Mouse (Mus musculus) embryonic stem cell, embryonic (primary cell): Measurements from ENCODE around the gene Ccdc124.

Source experiments
- CTCF ChIA-PET, 4 experiments: fragments of 300-600 bp in 2 of 4; fragments of 350-600 bp in 2 of 4; sonication (Branson Sonifier 250); formaldehyde crosslinking; loops; one replicate each; lab custom pipeline; 2022; ENCODE audit warnings: inconsistent platforms in 2 of 4; lab: Charles Lee
- POLR2A ChIA-PET, 4 experiments: fragments of 300-600 bp in 2 of 4; fragments of 350-600 bp in 2 of 4; sonication (Branson Sonifier 250); formaldehyde crosslinking; loops; one replicate each; lab custom pipeline; 2022; ENCODE audit warnings: antibody characterized with exemption in 4 of 4, inconsistent platforms in 1 of 4; lab: Charles Lee

The Ccdc124 gene

GRCm38 (mm10) chr8:70899226-70899625, 25.5 kb upstream of the Ccdc124 start:
- ChIA-PET POLR2A (interaction anchor here in 2 of 4 experiments (0.8 to 10.9 kb wide), 4 partner anchors 15 to 372 kb away, joined by 3 to 532 read pairs (median 150); partner anchors contain the start of gene Ccdc124 (in 1 of the 2)), CTCF (interaction anchor here in 2 of 4 experiments (0.6 to 1.4 kb wide), 2 partner anchors 12 to 18 kb away, joined by 3 read pairs; no protein-coding TSS in a partner anchor)

DNA sequence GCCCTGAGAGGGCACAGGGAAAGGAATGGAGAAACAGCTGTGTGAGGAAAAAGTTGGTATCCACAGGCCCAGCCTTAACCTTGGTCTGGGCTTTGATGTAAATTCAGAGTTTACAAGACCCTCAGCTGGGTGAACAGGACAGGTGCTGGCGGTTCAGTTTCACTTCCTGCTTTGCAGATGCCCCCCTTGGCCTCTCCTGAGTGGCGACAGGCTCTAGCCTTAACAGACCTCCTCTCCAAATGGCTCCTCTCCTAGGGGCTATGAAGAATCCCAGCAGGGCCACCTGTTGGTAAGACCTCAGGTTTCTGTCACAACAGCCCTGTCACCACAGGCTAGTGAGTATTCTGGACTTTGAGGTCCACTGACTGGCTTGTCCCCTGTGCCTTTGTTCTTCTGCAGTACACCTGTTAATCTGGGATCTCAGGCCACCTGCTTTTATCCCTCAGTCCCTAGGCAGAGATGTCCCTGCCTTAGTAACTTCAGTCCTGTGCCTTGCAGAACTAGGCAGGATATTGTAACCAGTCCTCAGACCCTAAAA, 25.0 kb upstream of the Ccdc124 start:
- POLR2A ChIA-PET = interaction anchor here in 2 of 4 experiments (0.8 to 10.9 kb wide), 15 partner anchors 6 to 469 kb away, joined by 3 to 532 read pairs (median 32); partner anchors contain the start of genes Arrdc2 (in 1 of the 2), Ccdc124 (in 1 of the 2), Jund (in 1 of the 2) and Kcnn1 (in 1 of the 2)
- CTCF ChIA-PET = interaction anchor here in 3 of 4 experiments (0.8 to 2.8 kb wide), 6 partner anchors 13 to 373 kb away, joined by 3 to 20 read pairs (median 3); partner anchors contain the start of genes Arrdc2 (in 1 of the 3) and Myo9b (in 1 of the 3)

DNA sequence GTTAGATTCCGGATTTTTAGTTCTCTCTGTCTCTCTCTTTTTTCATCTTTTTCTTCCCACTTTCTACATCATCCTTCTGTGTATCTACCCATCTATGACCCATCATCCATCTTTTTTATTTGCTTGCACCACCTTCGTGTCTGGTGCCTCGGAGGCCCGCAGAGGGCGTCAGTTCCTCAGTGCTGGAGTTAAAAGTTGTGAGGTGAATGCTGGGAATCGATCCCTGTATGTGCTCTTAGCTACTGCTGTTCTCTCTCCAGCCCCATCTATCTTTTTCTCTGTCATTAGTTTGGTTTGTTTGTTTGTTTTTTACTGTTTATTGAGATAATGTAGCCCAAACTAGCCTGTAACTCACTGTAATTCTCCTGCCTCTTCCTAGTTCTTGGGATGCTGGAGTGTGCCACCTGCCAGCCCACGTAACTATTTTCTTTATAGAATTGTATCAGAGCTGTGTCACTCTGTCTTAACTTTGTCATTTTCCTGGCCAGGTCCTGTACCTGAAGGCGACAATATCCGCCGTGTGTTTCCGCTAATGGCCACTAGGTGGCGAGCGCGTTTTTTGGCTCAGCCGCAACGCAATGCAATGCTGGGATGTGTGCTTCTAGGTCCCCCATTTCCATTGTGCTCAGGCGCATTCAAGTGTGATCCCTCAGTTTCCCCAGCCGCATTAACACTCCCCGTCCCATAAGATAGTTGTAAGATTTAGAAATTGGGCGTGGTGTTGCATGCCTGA, 24.1 kb upstream of the Ccdc124 start:
- ChIA-PET CTCF (interaction anchor here (0.6 to 2.8 kb wide), 48 partner anchors 8 to 624 kb away, joined by 3 to 20 read pairs (median 4); partner anchors contain the start of genes Map1s (in 2 of the 4), Arrdc2 (in 1 of the 4) and Myo9b (in 1 of the 4)), POLR2A (interaction anchor here (0.6 to 10.9 kb wide), 174 partner anchors 7 to 780 kb away, joined by 3 to 532 read pairs (median 5); partner anchors contain the start of genes Map1s (in 4 of the 4), Arrdc2 (in 3 of the 4), Ccdc124 (in 3 of the 4) and Haus8 (in 3 of the 4))

DNA sequence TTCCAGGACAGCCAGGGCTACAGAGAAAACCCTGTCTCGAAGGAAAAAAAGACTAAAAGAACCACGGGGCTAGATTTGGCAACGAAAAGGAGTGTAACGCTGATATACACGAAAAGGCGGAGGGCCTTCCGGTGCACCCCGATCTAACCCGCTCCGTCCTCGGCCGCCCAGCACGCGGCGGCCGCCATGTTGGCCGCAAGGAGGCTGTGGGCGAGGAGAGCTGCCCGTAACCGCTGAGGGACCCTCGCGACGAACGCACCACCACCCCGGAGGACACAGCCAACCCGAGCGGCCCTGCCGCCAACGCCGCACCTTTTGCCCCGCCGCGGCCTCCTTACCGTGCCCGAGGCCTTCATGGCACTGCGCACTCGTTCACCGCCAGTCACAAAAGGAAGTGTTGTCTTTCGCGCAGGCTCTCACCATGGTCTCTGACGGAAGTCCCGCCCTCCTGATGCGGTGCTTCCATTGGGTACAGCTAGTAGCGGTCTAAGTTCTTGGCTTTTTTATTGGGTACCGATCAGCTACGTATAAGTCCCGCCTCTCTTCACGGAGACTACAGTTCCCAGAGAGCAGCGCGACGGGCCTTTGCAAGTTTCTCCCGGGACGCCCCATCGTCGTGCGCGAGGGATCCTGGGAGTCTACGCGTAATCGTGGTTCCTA, 23.4 kb upstream of the Ccdc124 start, which contains the start of gene Rpl18a:
Gene Rpl18a, minus strand, starts transcription at position 392 of the 660 bp plus-strand sequence.
- ChIA-PET CTCF (interaction anchor here (0.5 to 2.8 kb wide), 54 partner anchors 9 to 835 kb away, joined by 3 to 20 read pairs (median 4); partner anchors contain the start of genes Map1s (in 2 of the 4), Arrdc2 (in 1 of the 4), Mrpl34 (in 1 of the 4) and Ocel1 (in 1 of the 4)), POLR2A (interaction anchor here (0.5 to 10.9 kb wide), 192 partner anchors 8 to 1421 kb away, joined by 3 to 532 read pairs (median 5); partner anchors contain the start of genes Map1s (in 4 of the 4), Arrdc2 (in 3 of the 4), Babam1 (in 3 of the 4) and Ccdc124 (in 3 of the 4))

- CTCF ChIA-PET = interaction anchor here in 2 of 4 experiments (0.7 to 2.8 kb wide), 12 partner anchors 8 to 623 kb away, joined by 3 to 20 read pairs (median 4); partner anchors contain the start of genes Arrdc2 (in 1 of the 2), Mrpl34 (in 1 of the 2) and Ocel1 (in 1 of the 2)
- POLR2A ChIA-PET = interaction anchor here (0.5 to 10.9 kb wide), 132 partner anchors 8 to 1422 kb away, joined by 3 to 532 read pairs (median 6); partner anchors contain the start of genes Arrdc2 (in 3 of the 4), Jund (in 3 of the 4), Map1s (in 3 of the 4) and Myo9b (in 3 of the 4)
Observed at GRCm38 (mm10) chr8:70896316-70897020, 22.7 kb upstream of the Ccdc124 start.

- POLR2A ChIA-PET = interaction anchor here (0.7 to 10.9 kb wide), 72 partner anchors 8 to 707 kb away, joined by 3 to 532 read pairs (median 8); partner anchors contain the start of genes Arrdc2 (in 3 of the 4), Jund (in 3 of the 4), Map1s (in 3 of the 4) and Ccdc124 (in 2 of the 4)
- CTCF ChIA-PET = interaction anchor here in 1 of 4 experiments (1.2 kb wide), 1 partner anchor 16 kb away, joined by 3 read pairs; no protein-coding TSS in a partner anchor
Observed at GRCm38 (mm10) chr8:70895571-70896259, 22.0 kb upstream of the Ccdc124 start.

DNA sequence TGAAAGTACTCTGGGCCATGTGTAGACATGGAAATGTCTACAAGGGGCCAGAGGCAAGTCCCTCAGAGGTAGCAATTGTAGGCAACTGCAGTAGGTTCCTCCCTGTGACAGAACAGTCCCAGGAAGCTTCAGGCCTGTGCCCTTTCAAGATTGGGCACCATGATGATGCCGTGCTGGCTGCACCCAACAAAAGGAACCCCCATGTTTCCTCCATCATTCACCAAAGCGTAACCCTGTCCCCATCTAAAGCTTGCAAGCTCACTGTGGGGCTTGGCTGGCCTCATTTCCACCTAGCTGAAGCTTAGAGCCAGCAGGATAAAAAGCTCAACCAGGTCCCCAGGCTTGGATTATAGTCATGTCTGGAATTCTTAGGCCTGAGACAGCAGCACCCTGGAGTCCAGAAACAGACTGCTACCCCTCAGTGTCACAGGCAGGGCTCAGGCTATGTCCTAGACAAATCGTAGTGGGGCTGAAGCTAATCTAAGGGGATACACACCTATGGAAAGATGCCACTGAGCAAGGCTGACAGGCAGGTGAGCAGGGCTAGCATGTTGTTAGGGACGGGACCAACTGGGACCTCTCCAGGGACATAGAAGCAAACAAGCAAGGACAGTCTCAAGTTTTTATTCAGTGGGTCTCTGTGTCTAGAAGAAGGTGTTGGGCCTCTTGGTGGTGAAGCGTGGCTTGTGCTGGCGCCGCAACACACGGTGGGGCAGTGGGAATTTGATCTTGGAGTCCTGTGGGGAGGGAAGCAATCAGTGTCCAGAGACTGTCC, 21.2 kb upstream of the Ccdc124 start:
- CTCF ChIA-PET = interaction anchor here in 3 of 4 experiments (0.6 to 2.7 kb wide), 4 partner anchors 15 to 50 kb away, joined by 3 to 10 read pairs (median 4); no protein-coding TSS in a partner anchor
- POLR2A ChIA-PET = interaction anchor here (0.6 to 10.9 kb wide), 47 partner anchors 10 to 570 kb away, joined by 3 to 532 read pairs (median 4); partner anchors contain the start of genes Map1s (in 3 of the 4), Arrdc2 (in 2 of the 4), Jund (in 2 of the 4) and Ankle1 (in 1 of the 4)

GRCm38 (mm10) chr8:70894385-70894720, 20.6 kb upstream of the Ccdc124 start:
- CTCF ChIA-PET = interaction anchor here in 3 of 4 experiments (0.6 to 2.7 kb wide), 4 partner anchors 14 to 50 kb away, joined by 3 to 10 read pairs (median 4); no protein-coding TSS in a partner anchor
- POLR2A ChIA-PET = interaction anchor here (0.7 to 10.9 kb wide), 45 partner anchors 9 to 570 kb away, joined by 3 to 532 read pairs (median 4); partner anchors contain the start of genes Map1s (in 3 of the 4), Arrdc2 (in 2 of the 4), Jund (in 2 of the 4) and Ankle1 (in 1 of the 4)

DNA sequence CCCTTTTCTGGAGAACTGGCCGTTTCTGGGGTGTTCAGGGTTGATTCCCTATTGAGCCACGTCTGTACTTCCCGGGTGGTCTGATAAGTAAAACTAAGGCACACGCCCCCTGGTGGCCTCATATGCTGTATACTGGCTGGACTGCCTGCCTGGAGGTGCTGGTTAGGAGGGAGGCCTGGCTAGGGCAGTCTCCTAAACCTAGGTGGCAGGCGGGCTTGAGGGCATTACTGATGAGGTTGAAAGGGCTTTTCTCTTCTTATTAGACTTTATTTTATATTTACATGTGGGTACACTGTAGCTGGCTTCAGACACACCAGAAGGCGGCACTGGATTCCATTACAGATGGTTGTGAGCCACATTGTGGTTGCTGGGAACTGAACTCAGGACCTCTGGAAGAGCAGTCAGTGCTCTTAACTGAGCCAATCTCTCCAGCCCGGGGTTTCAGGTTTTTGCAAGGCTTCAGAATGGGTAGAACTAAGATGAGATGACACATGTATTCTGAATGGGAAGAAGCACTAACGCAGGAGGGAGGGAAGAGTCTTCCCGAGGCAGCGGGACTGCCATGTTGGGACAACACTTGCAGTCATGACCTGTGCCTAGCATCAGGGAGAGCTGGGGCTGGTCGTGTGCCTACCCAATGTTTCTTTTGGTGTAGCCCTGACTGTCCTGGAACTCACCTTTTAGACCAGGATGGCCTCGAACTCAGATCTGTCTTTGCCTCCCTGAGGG, 20.1 kb upstream of the Ccdc124 start:
- ChIA-PET POLR2A (interaction anchor here (0.6 to 10.9 kb wide), 37 partner anchors 10 to 513 kb away, joined by 3 to 532 read pairs (median 6); partner anchors contain the start of genes Map1s (in 3 of the 4), Arrdc2 (in 2 of the 4), Ccdc124 (in 1 of the 4) and Jund (in 1 of the 4)), CTCF (interaction anchor here in 2 of 4 experiments (1.2 to 2.8 kb wide), 5 partner anchors 14 to 49 kb away, joined by 3 to 17 read pairs (median 9); no protein-coding TSS in a partner anchor)

DNA sequence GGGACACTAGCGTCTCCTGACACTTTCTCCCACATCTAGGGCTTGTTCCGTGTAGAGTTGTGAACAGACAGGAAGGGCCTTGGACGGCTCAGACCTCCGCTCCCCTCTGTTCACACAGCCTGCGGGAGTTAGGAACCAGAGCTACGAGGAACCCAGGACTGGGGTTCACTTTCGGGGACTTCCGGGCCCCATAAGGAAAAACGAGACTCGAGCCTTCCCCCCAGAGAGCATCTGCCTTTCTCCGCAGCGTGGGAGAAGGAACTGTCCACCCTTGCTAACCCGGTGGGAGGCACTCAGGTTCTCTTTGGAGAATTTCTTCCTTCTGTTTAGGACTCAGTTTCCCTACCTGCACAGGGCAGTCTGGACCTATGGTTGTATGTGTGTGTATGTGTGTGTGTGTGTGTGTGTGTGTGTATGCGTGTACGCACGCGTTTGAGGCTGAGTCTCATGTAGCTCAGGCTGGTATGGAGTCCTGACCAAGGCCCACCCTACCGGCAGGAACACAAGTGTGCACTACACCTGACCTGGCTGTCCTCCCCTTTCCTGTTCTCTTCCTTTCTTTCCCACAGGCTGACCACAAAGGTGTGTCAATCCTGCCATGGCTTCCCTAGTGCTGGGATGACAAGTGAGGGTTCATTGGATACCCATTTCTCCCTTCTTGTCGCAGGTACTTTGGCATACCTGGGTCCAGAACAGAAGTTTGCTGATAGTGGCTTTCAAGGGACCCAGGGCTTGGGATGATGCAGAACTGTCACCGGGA, 19.3 kb upstream of the Ccdc124 start:
- POLR2A ChIA-PET = interaction anchor here (0.6 to 10.9 kb wide), 26 partner anchors 12 to 249 kb away, joined by 3 to 532 read pairs (median 13); partner anchors contain the start of genes Arrdc2 (in 3 of the 4), Map1s (in 3 of the 4), Ccdc124 (in 2 of the 4) and Gm3336 (in 1 of the 4)

GRCm38 (mm10) chr8:70892022-70892895, 18.5 kb upstream of the Ccdc124 start, which contains the start of gene Slc5a5:
TSS of gene Slc5a5 (minus strand) at chr8:70892757.
- ChIA-PET POLR2A (interaction anchor here in 3 of 4 experiments (0.7 to 10.9 kb wide), 40 partner anchors 8 to 484 kb away, joined by 3 to 532 read pairs (median 8); partner anchors contain the start of genes Arrdc2 (in 3 of the 3), Map1s (in 3 of the 3), Ccdc124 (in 2 of the 3) and Jund (in 2 of the 3)), CTCF (interaction anchor here in 3 of 4 experiments (0.9 to 2.8 kb wide), 15 partner anchors 12 to 514 kb away, joined by 3 to 17 read pairs (median 4); partner anchors contain the start of genes Ankle1 (in 1 of the 3), Arrdc2 (in 1 of the 3) and Map1s (in 1 of the 3))

More for the DNA sequence above, 19.3 kb upstream of the Ccdc124 start:
- CTCF ChIA-PET = interaction anchor here in 2 of 4 experiments (1.3 to 2.8 kb wide), 4 partner anchors 13 to 48 kb away, joined by 4 to 17 read pairs (median 10); no protein-coding TSS in a partner anchor
